Mouse (Mus musculus) C2C12 (cell line): ENCODE data around the gene Plxna1. TPM values are rescaled to one million over a fixed set of nuclear protein-coding genes. Genes with fewer than 3 reads are reported as not detected.

Experiments
- H3K27me3 ChIP-seq: one replicate; pipeline ENCODE4 v1.6.1; 2011; ENCODE audit not compliant: control insufficient read depth, insufficient read depth, insufficient read length
- H3K36me3 ChIP-seq: one replicate; pipeline ENCODE4 v1.6.1; 2011; ENCODE audit not compliant: control insufficient read depth, insufficient read depth
- H3K4me3 ChIP-seq: one replicate; pipeline ENCODE4 v1.5.1; 2011; ENCODE audit warnings: mild to moderate bottlenecking, control low read depth; ENCODE audit not compliant: poor library complexity, insufficient read depth, severe bottlenecking
- H3K79me2 ChIP-seq: one replicate; pipeline ENCODE4 v1.6.1; 2011; ENCODE audit not compliant: control insufficient read depth, insufficient read depth
- H3K79me3 ChIP-seq: one replicate; pipeline ENCODE4 v1.6.1; 2011; ENCODE audit warnings: low read depth, control low read depth
- H3ac ChIP-seq: one replicate; pipeline ENCODE3; 2011; ENCODE audit warnings: low read depth; ENCODE audit not compliant: control insufficient read depth, insufficient read length
- CEBPB ChIP-seq: IDR thresholded peaks from one replicate; pipeline ENCODE4 v1.6.1; 2011; ENCODE audit warnings: low read depth, mild to moderate bottlenecking, control low read depth, moderate library complexity
- CTCF ChIP-seq: IDR thresholded peaks from one replicate; pipeline ENCODE4 v1.5.1; 2011; ENCODE audit not compliant: control insufficient read depth, insufficient read depth, insufficient read length
- FOSL1 ChIP-seq: IDR thresholded peaks from one replicate; pipeline ENCODE4 v1.8.0; 2011; ENCODE audit warnings: mild to moderate bottlenecking, low read length; ENCODE audit not compliant: poor library complexity, insufficient read depth, severe bottlenecking
- MAX ChIP-seq: IDR thresholded peaks from one replicate; pipeline ENCODE4 v1.6.1; 2011; ENCODE audit warnings: mild to moderate bottlenecking, control low read depth
- MYOD1 ChIP-seq: IDR thresholded peaks from one replicate; pipeline ENCODE4 v1.6.1; 2011; ENCODE audit warnings: low read depth; ENCODE audit not compliant: control insufficient read depth, insufficient read length
- MYOG ChIP-seq: IDR thresholded peaks from one replicate; pipeline ENCODE4 v1.6.1; 2011; ENCODE audit not compliant: control insufficient read depth, insufficient read length; ENCODE audit errors: extremely low read depth
- USF1 ChIP-seq: IDR thresholded peaks from one replicate; pipeline ENCODE4 v1.6.1; 2011; ENCODE audit warnings: low read depth, mild to moderate bottlenecking, control low read depth, moderate library complexity
- polyA plus RNA-seq: library from polyadenylated mRNA; unstranded; fragments of >200 nt; fragmentation: generic; extraction: Trizol; gene quantifications from one replicate; pipeline ENCODE4 v1.2.1, GENCODE M21; 2012; ENCODE audit warnings: missing spikeins

Gene Plxna1
- polyA plus RNA-seq, 1 experiment: 40.9 TPM

- no peaks in the 10 kb centered on the region for H3K27me3 ChIP-seq
- H3K79me3 ChIP-seq: peaks cover 49% of the 10 kb centered on the region
- H3ac ChIP-seq: peak overlapping the region; percentile 60
- H3K79me2 ChIP-seq: peaks cover 83% of the 10 kb centered on the region
- peak; percentile 39 for TF ChIP-seq MYOG
- TF ChIP-seq MYOD1: peak; percentile 100
- TF ChIP-seq CEBPB: no peak
- TF ChIP-seq FOSL1: no peak
- TF ChIP-seq MAX: no peak
- TF ChIP-seq USF1: no peak
- no peak for TF ChIP-seq CTCF
- H3K4me3 ChIP-seq: no peak overlapping the region
- peaks cover 61% of the 10 kb centered on the region for H3K36me3 ChIP-seq
Measured at GRCm38 (mm10) chr6:89345855-89346254, 16.6 kb downstream of the Plxna1 start.

- peaks cover 79% of the 10 kb centered on the region for H3K79me2 ChIP-seq
- H3K79me3 ChIP-seq: peaks cover 48% of the 10 kb centered on the region
- peaks cover 62% of the 10 kb centered on the region for H3K36me3 ChIP-seq
- no peak overlapping the region for H3K4me3 ChIP-seq
- H3ac ChIP-seq: peak overlapping the region; percentile 60
- TF ChIP-seq MYOD1 (peak; percentile 96), FOSL1 (peak; percentile 19), CTCF (no peak)
- no peaks in the 10 kb centered on the region for H3K27me3 ChIP-seq
Measured at GRCm38 (mm10) chr6:89345486-89345785, 17.0 kb downstream of the Plxna1 start.

DNA sequence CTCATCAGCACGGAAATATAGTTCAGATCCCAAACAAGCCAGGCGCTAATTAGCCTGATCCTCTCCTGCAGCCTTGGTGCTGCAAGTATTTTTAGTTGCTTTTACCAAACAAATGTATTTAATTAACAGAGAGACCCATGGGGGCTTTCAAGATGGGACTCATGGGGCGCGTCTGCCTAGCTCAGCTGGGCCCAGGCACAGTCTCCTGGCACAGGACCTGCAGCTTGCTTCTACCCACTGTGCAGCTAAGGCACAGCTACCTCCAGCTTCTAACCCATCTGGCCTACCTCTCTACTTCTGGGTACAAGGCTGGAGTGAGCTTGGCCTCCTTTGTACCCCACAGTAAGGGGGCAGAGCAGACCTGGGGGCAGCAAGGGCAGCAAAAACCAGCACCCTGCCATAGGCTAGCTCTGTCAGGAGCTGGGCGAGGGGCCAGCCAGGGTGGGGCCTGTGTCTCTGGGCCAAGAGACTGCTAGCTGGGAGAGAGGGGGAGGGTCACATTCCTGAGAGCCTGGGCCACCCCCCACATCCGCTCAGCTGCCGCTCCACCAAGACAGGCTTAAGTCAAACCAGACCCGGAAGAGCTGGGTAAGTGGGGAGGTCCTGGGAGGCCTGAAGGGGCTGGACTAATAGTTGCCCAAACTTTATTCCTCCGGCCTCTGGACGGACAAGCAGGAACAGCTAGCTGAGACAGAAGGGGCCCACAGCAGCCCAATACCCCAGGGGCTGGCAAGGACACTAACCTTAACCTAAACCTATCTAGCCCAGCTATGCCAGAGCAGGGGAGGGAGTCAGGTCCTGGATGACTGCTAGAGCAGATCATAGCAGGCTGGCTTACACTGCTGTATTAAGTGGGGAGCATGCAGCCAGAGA is 17.6 kb downstream of the Plxna1 start:
- TF ChIP-seq MAX (peak; percentile 37), MYOD1 (peak; percentile 88), CTCF (no peak), USF1 (no peak), CEBPB (no peak)
- no peak overlapping the region for H3K4me3 ChIP-seq
- H3K79me3 ChIP-seq: peaks cover 48% of the 10 kb centered on the region
- peaks cover 68% of the 10 kb centered on the region for H3K36me3 ChIP-seq
- H3ac ChIP-seq: peak overlapping the region; percentile 57
- H3K27me3 ChIP-seq: no peaks in the 10 kb centered on the region
- H3K79me2 ChIP-seq: peaks cover 74% of the 10 kb centered on the region

- Histone ChIP-seq H3K36me3 (peaks cover 78% of the 10 kb centered on the region), H3K79me3 (peaks cover 22% of the 10 kb centered on the region), H3K27me3 (no peaks in the 10 kb centered on the region), H3K4me3 (no peak overlapping the region), H3ac (no peak overlapping the region), H3K79me2 (peaks cover 46% of the 10 kb centered on the region)
- TF ChIP-seq MYOD1 (no peak), CTCF (no peak), MAX (no peak), MYOG (no peak), FOSL1 (no peak), CEBPB (no peak), USF1 (no peak)
Measured at GRCm38 (mm10) chr6:89341981-89342380, 20.4 kb downstream of the Plxna1 start.

DNA sequence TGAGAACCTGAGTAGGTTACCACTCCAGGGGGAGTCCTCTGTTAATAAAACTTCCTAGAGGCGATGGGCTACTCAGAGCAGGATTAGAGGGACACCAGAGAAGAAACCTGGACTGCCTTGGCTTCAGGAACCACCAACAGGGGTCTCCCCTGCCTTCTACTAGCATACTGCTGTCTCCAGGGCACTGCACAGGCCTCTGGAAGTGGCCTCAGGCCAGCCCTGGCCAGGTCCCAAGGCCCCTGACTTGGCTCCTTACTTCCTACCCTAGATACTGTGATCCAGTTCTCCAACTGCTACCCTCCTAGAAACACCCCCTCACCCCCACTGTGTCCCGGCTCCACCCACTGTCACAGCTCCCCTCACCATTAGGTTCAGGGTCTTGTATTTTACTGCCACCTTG is 23.0 kb downstream of the Plxna1 start:
- Histone ChIP-seq H3K36me3 (peaks cover 97% of the 10 kb centered on the region), H3ac (no peak overlapping the region)
- TF ChIP-seq USF1 (no peak), CEBPB (no peak), MYOD1 (no peak), FOSL1 (no peak), MAX (no peak), CTCF (no peak), MYOG (no peak)

GRCm38 (mm10) chr6:89338733-89339132 is 23.7 kb downstream of the Plxna1 start:
- H3K4me3 ChIP-seq: no peak overlapping the region
- no peak for TF ChIP-seq USF1
- no peak for TF ChIP-seq FOSL1
- H3K27me3 ChIP-seq: no peaks in the 10 kb centered on the region
- H3K79me3 ChIP-seq: peaks cover 11% of the 10 kb centered on the region
- H3ac ChIP-seq: no peak overlapping the region
- H3K36me3 ChIP-seq: peaks cover 98% of the 10 kb centered on the region
- peaks cover 19% of the 10 kb centered on the region for H3K79me2 ChIP-seq

More for the DNA sequence above, 23.0 kb downstream of the Plxna1 start:
- H3K79me3 ChIP-seq: peaks cover 18% of the 10 kb centered on the region
- H3K27me3 ChIP-seq: no peaks in the 10 kb centered on the region
- H3K79me2 ChIP-seq: peaks cover 26% of the 10 kb centered on the region
- H3K4me3 ChIP-seq: no peak overlapping the region
